Mouse (Mus musculus): ENCODE measurements at regions not wholly inside any gene's neighbourhood (a gene's known extent, or its start where the extent isn't known, plus 50 kb on each side); places are given as distances from the start of the nearest gene placed in this dataset.

DNA sequence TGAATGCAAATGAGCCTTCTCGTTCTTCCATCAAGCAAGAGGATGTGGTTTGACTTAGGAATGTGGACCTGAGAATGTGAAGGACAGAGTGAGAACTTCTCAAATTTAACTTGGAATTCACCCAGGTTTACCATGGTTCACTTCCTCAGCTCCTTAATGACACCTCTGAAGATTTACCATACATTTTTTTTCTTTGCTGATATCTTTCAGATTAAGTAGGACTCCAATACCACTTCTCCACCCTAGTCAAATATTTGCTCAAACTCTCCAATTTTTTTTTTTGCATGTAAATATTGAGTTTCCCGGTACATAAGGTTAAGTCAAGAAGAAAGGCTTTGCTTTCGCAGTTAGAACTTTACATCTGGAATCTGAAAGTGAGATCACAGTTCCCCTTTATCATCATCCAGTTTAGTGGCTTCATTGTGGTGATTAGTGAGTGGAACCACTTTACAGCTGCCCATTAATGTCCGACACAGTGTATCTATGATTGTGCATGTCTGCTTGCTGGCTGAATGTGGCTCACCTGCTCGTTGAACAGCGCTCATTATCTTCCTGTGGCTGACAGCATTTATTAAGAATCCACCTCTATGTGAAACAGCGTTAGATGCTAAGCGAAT lies 446.0 kb upstream of the Adam34 start:
- no peak for DNase-seq (ENCODE audit: low spot score in 2 of 2)

DNA sequence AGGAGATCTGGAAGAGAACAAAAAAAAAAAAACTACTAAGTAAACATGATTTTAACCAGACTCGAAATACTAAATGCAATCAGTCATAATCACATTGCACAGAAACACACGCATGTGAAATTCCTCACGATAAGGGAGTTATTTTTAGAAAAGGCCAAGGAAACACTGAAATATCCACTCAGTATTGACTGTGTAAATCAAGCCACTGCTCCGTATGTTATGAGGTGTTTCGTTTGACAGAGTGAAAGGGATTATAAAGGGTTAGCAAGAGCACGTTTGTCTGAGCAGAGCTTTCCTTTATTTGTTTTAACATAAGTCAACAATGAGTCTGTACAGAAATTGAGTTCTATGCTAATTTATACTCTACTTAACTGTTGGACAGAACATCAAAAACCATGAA lies 455.3 kb upstream of the Adam34 start:
- DNase-seq (ENCODE audit: low spot score in 2 of 2) = no peak

DNA sequence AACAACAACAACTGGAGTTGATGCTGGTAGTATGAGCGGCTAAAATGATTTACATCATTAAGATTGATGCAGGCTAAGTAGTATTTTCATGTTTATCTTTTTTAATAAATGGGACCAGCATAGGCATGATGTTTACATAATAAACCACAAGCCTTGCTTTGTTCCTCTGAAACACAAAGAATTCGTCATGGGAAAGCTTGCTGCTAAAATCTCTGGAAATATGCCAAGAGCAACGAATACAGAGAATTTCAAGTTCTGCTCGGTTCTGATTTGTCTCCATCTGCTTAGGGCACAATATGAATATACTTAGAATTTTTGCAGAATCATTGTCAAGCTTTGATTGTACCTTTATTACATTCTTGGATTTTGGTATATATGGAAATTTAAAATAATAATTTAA lies 467.2 kb upstream of the Adam34 start:
- no peak for DNase-seq (ENCODE audit: low spot score in 2 of 2)

DNA sequence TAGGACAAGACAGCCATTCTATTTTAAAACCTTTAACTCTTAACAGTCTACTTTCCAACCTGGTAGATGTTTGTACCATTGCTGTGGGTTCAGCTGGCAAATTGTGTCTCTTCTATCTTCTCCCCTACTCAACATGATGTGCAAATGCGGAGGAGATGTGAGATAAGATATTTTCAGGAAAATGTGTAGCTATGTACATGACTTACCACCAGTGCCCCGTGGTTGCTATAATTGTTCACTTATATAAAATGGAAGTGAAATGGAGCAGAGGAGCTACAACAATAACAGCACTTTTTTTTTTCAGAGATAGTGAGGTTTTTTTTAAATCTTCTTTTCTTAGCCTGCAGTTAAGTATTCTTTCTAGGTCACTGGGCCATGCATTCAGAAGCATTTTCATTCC lies 492.4 kb upstream of the Adam34 start:
- no peak for DNase-seq (ENCODE audit: low spot score in 2 of 2)

DNA sequence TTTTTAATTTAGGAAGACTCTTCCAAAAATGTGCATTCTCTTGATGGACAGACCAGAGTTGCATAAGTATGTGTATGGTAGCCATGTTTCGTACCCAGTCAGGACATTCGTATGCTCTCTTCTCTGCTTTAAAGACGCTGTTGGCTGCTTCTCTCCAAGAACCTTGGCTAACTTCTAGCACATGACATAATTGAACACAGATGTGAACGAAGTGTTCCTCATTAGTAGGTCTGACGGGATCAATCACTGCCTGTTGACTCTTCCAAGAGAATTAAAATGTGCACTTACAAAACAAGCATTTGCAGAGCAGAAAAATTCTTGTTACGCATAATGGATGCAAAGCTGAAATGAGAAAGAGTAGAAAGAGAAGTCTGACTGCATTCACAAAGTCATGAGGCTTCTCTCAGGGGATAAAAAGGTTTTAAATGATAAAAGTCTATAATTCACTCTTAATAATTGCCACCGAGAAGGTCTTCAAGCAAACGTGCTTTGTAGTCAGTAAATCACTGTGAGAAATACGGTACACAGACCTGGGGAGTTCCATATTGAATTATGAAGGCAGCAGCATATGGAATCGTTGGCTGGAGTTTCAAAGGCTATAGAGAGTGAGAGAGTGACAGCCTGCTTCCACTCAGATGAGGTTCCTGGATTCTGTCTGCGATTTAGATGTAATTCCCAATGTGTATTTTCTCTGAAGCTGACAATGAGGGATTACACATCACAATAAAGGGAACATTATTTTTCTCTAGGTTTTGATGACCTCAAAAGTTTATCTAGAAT lies 496.7 kb upstream of the Adam34 start:
- DNase-seq (ENCODE audit: low spot score in 2 of 2) = no peak

DNA sequence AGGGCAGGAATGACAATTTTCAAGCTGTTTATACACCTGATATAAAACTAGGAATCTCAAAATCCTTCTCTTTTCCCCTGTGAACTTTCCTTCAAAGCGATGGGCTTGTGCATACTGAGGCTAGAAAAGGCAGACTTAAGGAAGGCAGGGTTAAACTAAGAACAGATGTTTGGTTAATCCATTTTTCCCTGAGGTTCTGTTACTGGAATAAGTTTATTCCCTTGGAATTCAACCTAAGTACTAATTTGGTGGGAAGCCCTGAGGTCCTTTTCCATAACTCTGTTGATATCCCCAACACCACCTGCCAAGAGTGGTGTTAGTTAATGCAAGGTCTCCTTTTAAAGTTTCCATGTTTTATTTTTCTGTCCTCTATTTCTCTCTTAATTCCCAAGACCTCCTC lies 512.5 kb upstream of the Adam34 start:
- DNase-seq (ENCODE audit: low spot score in 2 of 2) = no peak

DNA sequence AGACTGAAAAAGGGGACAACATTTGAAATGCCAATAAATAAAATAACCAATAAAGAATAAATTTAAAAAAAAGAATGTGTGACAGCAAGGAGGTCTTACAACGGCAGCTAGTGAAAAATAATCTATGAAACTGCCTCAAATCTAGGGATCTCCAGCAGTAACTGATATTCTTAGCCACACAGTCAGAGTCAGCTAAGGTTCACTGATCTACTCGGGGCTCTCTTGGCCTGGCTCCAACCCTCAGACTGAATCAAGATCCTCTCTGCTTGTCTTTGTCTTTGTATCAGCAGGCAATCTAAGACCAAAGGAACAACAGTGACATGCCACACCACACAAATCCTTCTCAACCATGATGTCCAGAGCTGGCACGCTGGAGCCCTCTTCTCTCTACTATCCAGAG lies 542.5 kb upstream of the Adam34 start:
- no peak for DNase-seq (ENCODE audit: low spot score in 2 of 2)

DNA sequence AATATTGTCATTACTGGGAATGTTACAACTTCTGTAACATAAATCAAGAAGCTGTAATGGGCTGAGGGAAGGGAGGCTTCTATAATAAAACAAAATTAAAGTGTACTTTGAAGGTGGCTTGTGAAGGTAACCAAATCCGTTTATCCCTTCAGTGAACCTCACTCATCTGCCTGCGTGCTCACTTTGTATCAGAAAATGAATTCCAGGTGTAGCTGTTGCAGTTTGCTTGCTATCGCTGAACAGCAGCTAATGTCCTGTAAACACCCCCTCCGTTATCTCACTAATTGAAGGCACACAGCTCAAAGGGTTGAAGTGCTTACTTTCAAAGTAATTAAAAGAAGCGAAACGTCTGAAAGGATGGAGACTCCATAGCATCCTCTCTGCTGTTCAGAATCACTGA lies 547.2 kb upstream of the Adam34 start:
- DNase-seq (ENCODE audit: low spot score in 2 of 2) = no peak

DNA sequence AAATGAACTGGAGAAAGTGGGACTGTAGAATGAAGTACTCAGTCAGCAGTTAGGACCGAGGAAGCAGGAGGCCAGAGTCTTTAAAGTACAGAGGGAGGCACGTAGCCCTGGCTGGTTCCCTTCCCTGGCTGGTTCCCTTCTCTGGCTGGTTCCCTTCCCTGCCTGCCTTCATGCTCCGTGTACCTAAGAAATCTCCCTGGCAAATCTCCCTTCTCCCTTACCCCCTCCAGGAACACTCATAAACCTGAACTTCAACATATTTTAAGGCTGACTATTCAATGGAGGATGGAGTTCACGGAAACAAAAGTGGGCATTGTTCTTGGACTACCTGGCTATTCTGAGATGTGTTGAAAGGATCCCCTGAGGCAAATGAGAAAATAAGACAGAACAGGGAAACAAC lies 551.2 kb upstream of the Adam34 start:
- DNase-seq (ENCODE audit: low spot score in 2 of 2) = no peak

DNA sequence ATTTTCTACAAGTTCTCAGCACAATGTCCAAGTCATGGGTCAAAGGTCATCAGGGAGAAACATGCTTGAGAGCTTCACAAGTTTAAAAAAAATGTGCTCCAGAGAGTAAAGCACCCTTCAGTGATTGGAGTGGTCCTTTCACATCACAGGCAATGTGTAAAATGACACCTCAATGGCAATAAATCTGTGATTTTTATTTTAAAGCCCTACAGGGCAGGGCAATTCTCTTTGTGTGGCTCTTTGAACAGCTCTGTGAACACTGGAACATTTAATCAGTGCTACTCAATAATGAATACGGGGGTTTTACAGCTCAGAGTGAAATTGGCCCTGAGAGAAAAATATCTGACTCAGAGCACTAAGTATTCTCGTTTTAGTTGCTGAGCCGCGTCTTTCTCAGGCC lies 563.5 kb upstream of the Adam34 start:
- no peak for DNase-seq (ENCODE audit: low spot score in 2 of 2)

DNA sequence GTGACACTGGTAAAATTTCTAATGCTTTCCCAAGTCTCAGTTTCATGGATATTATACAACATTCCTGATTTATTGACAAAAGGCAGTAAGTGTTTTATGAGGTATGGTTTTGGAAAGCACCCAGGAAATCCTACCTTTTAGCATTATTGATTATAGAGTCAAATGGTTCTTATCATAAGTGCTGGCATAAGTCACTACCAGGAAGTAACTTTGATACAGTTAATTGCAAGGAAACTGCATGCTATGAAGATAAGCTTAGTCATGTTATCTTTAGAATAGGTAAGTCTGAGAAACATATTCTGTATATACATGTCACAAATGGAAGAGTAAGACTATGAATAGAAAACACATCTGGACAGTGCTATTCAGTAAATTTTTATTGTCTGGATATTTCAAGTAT lies 608.4 kb upstream of the Adam34 start:
- no peak for DNase-seq (ENCODE audit: low spot score in 2 of 2)

DNA sequence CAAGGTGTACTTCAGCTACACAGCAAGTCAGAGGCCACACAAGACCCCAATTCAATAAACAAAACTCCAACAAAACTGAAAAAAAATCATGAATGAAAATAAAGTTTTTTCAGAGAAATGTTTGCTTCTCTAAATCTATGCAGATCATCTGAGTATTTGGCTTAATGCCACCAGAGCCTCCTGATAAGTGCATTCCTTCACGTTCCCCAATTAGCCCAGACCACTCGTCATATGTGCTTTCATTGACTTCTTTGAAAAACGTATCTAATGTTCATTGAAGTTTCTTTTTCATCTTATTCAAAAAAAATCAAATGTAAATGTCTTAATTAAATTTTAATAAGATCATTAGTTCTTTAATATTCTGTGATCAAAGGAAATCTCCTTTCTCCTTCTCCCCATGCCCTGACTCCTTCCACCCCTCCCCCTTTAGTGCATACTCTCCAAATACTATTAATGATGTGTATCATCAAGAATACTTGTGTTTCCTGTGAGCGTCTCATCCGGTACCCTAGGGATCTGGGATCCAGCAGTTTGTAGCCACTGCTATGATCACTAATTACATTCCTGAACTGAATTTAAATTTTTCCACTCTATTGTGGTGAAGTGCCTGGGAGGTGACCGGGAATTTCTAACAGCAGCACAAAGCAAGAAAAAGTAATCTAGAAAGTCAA lies 600.8 kb upstream of the Fat1 start:
- no peak for DNase-seq (ENCODE audit: low spot score in 2 of 2)

DNA sequence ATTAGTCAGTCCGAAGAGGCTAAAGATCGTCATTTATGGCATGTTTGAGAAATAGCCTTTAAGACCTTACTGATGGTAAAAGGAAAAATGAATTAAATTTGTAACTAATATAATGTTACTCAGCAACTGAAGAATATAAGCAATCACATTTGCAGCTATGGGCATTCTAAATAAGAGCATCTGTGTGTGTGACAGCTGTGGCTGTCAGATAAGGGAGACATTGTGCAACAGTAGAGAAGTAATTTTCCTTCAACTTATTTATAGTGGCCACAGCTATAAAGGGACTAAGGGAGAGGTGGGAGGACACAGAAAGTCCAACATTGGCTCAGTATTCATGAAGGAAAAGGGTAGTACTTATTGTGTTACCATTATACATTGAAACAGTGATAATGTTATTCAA lies 591.8 kb upstream of the Fat1 start:
- no peak for DNase-seq (ENCODE audit: low spot score in 2 of 2)

DNA sequence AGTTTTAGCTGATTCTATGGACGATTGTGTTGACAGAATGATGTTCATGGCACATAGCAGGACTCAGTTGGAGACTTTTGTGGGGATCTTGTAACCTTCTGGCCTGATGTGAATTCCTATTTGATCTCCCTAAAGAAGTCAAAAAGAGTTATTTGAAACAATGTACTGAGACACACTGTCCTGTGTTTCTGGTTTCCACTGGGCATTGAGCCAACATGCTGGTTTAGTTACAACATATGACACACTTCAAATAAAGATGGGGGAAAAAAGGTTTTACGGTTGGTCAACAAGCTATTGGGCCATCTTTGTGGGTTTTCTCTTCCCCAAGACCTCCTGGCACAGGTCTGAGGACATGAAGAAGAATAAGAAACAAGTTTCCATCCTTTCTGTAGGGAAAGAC lies 591.3 kb upstream of the Fat1 start:
- DNase-seq (ENCODE audit: low spot score in 2 of 2) = no peak

DNA sequence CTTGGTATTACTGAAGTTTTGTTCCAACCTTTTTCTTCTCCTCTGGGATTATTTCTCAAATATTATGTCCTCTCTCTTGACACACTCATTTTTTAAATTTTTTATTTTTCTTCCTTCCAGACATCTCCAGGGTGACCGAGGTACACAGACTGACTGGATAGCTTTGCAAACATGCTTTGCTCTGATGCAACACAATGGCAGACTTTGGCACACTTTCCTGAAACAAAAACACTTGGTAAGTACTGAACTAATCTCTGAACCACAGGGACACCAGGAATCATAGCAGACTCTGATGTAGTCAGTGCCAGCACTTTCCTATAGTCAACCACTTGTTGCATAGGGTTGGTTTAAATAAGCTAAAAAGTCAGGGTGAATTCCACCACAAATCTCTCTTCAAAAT lies 587.8 kb upstream of the Fat1 start:
- DNase-seq (ENCODE audit: low spot score in 2 of 2) = no peak

DNA sequence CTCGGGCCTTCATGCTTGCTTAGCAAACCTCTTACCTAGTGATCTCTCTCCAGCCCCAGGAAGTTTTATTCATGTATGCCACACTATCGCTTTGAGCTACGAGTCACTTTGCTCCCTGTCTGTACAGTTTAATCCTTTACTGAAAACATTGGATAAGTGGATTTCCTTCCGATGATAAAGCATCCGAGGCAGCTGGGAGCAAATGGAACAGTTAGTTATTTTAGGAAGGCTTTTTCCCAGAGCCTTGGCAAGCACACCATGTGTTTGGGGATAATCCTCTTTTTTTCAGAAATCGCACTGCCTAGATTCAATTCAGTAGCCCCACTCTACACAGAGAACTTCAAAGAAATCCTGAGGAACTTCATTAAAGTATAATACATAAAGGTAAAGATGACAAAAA lies 561.3 kb upstream of the Fat1 start:
- DNase-seq (ENCODE audit: low spot score in 2 of 2) = no peak

DNA sequence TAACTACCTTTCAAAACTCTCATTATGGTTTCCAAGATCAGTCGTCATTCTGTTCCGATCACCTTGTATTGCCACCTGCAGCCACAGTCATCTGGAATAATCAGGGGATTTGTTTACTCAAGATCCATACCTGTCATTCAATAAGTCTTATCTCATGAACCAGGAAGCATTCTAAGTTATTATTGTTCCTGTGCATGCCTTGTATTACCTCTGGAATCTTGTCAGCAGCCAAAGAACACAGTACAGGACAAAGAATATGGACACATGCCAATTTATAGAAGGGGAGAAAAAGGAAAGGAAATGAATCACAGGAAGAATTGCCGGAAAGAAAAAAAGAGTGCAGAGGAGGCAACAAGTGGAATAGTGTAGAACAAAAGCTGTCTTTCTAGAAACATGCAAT lies 557.5 kb upstream of the Fat1 start:
- DNase-seq (ENCODE audit: low spot score in 2 of 2) = no peak

DNA sequence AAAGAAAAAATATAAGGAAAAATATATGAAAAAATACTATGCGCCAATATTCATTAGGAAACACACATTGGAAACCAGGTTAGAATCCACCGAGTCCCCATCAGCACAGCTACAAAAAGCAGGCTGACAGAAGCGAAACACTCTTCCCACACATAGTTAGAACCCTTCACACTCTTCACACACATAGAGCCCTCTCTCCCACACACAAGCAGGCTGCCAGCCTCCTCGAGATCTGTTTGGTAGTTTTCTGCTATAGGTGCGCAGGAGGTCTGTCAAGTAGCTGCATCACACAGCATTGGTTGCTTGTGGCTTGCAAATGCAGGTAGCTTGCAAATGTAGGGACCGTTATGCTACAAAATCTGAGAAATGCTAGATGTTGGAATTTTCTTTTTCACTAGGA lies 526.8 kb upstream of the Fat1 start:
- no peak for DNase-seq (ENCODE audit: low spot score in 2 of 2)

DNA sequence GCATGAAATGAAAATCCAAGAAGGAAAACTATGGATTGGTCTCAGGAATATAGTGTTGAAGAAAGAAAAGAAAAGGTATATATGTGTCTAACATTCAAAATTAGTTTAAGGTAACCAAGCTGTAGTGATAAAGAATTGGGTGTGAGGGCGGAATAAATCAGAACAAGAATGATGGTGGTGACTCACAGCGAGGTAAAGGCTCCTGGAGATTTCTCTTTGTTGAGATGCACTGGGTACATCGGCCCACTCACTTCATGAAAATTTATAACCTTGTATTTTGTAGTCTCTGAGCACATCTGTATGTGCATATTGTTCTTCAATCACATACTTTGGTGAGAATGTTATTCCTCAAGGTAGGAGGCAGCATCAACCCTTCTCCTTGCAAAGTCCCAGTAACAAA lies 525.0 kb upstream of the Fat1 start:
- no peak for DNase-seq (ENCODE audit: low spot score in 2 of 2)

DNA sequence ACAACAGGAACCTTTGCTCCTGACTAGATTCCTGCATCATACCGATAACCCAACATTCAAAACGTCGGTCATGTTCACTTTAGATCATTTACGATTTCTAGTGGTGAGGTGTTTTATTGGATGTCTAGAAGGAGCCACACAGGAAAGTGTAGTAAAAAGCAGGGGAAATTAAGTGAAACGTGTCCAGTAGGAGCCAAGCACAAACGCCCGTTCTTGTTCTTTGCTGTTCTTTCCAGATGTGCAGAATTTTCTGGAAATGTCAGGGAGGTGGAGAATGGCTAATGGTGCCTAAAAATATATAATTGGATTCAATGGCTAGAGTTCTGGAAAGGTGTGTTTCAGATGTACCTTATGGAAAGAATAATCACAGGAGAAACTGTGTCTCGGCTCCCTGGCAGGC lies 517.2 kb upstream of the Fat1 start:
- no peak for DNase-seq (ENCODE audit: low spot score in 2 of 2)

DNA sequence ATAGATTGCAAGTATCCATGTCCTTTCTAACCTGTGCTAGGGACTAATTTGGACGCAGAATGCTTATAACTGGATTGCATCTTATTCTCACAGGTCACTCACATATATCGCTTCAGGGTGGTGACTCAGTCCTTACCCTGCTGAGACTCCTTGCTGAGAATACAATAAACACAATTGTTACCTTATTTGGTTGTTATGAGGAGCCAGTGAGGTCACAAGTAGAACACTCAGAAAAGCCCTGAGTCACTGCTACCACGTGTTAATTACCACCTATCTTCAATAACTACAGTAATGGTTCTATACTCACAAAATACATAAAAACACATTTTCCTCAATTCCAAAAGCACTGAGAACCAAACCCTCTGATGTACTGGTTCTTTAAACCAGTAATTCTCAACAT lies 479.8 kb upstream of the Fat1 start:
- no peak for DNase-seq (ENCODE audit: low spot score in 2 of 2)

DNA sequence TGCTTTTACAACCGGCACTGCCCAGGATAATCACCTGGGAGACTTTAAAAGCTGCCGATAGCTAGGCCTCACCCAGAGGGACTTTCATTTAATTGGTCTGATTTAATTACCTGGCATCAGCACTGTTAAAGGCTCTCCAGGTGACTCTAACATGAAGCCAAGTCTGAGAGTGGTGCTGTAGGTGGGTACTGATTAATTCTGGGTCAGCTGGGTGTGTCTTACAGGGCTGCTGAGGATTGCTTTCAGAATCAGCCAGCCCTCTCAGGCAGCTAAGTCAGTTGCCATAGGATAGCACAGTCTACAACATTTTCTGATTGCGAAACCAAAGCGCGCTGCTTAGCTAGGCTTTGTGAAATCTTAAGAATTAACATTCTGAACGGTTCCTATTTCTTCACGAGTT lies 478.9 kb upstream of the Fat1 start:
- no peak for DNase-seq (ENCODE audit: low spot score in 2 of 2)
